Mouse (Mus musculus) E14TG2a.4 (cell line): ENCODE results near the gene Cabp2.
"Not testable (repeated sequence)": the region's sequence is repeated elsewhere in the genome, so short reads cannot be mapped to it uniquely, and the experiment has no call there.

ENCODE experiments used
- H3K27me3 ChIP-seq: 2 replicates; pipeline ENCODE4 v1.6.1; 2014; ENCODE audit warnings: low read length, control low read depth; ENCODE audit not compliant: insufficient read depth
- H3K36me3 ChIP-seq: 2 replicates; pipeline ENCODE4 v1.6.1; 2014; ENCODE audit warnings: low read length, control low read depth; ENCODE audit not compliant: insufficient read depth
- H3K4me1 ChIP-seq: replicated peaks from 2 replicates; pipeline ENCODE4 v1.6.1; 2014; ENCODE audit warnings: low read depth, low read length, control low read depth
- H3K4me3 ChIP-seq: replicated peaks from 2 replicates; pipeline ENCODE4 v1.5.1; 2014; ENCODE audit warnings: mild to moderate bottlenecking, low read length
- H3K9me3 ChIP-seq: 2 replicates; pipeline ENCODE4 v1.6.1; 2014; ENCODE audit warnings: low read length, control low read depth
- CTCF ChIP-seq: conservative IDR thresholded peaks from 2 replicates; pipeline ENCODE4 v1.5.1; 2014; ENCODE audit warnings: low read length
- NANOG ChIP-seq: IDR thresholded peaks from 2 replicates; pipeline ENCODE4 v1.6.1; 2014; ENCODE audit warnings: borderline replicate concordance, low read length, mixed read lengths
- POU5F1 ChIP-seq: IDR thresholded peaks from 2 replicates; pipeline ENCODE4 v1.6.1; 2014; ENCODE audit warnings: low read length, borderline replicate concordance

Cabp2 gene

GRCm38 (mm10) chr19:4081394-4081793, at the start of gene Cabp2:
Cabp2 (plus strand) TSS chr19:4081578.
- H3K36me3 ChIP-seq, result no peaks in the 10 kb centered on the region
- H3K27me3 ChIP-seq, result peaks cover 21% of the 10 kb centered on the region
- TF ChIP-seq NANOG (no peak), CTCF (no peak)
- H3K9me3 ChIP-seq, result peaks cover 3% of the 10 kb centered on the region
- H3K4me3 ChIP-seq, result no peak within 1 kb of the TSS
- H3K4me1 ChIP-seq, result peaks cover 21% of the 10 kb centered on the region

- Histone ChIP-seq H3K4me3 (no peak overlapping the region), H3K4me1 (peaks cover 24% of the 10 kb centered on the region), H3K36me3 (peaks cover 14% of the 10 kb centered on the region), H3K27me3 (no peaks in the 10 kb centered on the region), H3K9me3 (peaks cover 34% of the 10 kb centered on the region)
- TF ChIP-seq POU5F1 (no peak), NANOG (no peak), CTCF (no peak)
Measured at GRCm38 (mm10) chr19:4032668-4033067, 48.7 kb upstream of the Cabp2 start.

- TF ChIP-seq CTCF (no peak), POU5F1 (no peak), NANOG (no peak)
- H3K36me3 ChIP-seq, result peaks cover 14% of the 10 kb centered on the region
- H3K4me1 ChIP-seq, result peaks cover 29% of the 10 kb centered on the region
- H3K9me3 ChIP-seq, result peaks cover 27% of the 10 kb centered on the region
- no peak overlapping the region for H3K4me3 ChIP-seq
- no peaks in the 10 kb centered on the region for H3K27me3 ChIP-seq
Measured at GRCm38 (mm10) chr19:4033298-4033697, 48.1 kb upstream of the Cabp2 start.

- H3K27me3 ChIP-seq, result no peaks in the 10 kb centered on the region
- TF ChIP-seq CTCF, result no peak
- no peak for TF ChIP-seq NANOG
- no peak for TF ChIP-seq POU5F1
- H3K4me3 ChIP-seq, result no peak overlapping the region
- H3K4me1 ChIP-seq, result peaks cover 33% of the 10 kb centered on the region
- peaks cover 14% of the 10 kb centered on the region for H3K36me3 ChIP-seq
- H3K9me3 ChIP-seq, result peaks cover 24% of the 10 kb centered on the region
Measured at GRCm38 (mm10) chr19:4033742-4034141, 47.6 kb upstream of the Cabp2 start.

- peaks cover 26% of the 10 kb centered on the region for H3K36me3 ChIP-seq
- no peaks in the 10 kb centered on the region for H3K9me3 ChIP-seq
- peak overlapping the region; percentile 55; the same call in 1 of the 2 replicates for H3K4me3 ChIP-seq
- H3K27me3 ChIP-seq, result no peaks in the 10 kb centered on the region
- peaks cover 40% of the 10 kb centered on the region for H3K4me1 ChIP-seq
- no peak for TF ChIP-seq POU5F1
- TF ChIP-seq CTCF, result no peak
- no peak for TF ChIP-seq NANOG
Measured at GRCm38 (mm10) chr19:4036327-4037045, 44.9 kb upstream of the Cabp2 start.

- not testable (repeated sequence) for H3K9me3 ChIP-seq, H3K27me3 ChIP-seq
- H3K4me1 ChIP-seq, result peaks cover 47% of the 10 kb centered on the region
- peaks cover 26% of the 10 kb centered on the region for H3K36me3 ChIP-seq
- H3K4me3 ChIP-seq, result peak overlapping the region; percentile 79
Measured at GRCm38 (mm10) chr19:4037154-4037787, 44.1 kb upstream of the Cabp2 start.

GRCm38 (mm10) chr19:4037788-4038232, 43.6 kb upstream of the Cabp2 start, which contains the start of gene Gstp1:
Gstp1 (minus strand) TSS chr19:4037985.
- TF ChIP-seq NANOG, result no peak
- TF ChIP-seq POU5F1, result no peak
- no peak for TF ChIP-seq CTCF
- peaks cover 49% of the 10 kb centered on the region for H3K4me1 ChIP-seq
- peaks cover 26% of the 10 kb centered on the region for H3K36me3 ChIP-seq
- H3K4me3 ChIP-seq, result peak within 1 kb of the TSS; percentile 79
- H3K9me3 ChIP-seq, result no peaks in the 10 kb centered on the region
- H3K27me3 ChIP-seq, result no peaks in the 10 kb centered on the region

- Histone ChIP-seq H3K4me1 (peaks cover 61% of the 10 kb centered on the region), H3K36me3 (peaks cover 19% of the 10 kb centered on the region), H3K4me3 (peak overlapping the region; percentile 39; the same call in 1 of the 2 replicates), H3K9me3 (peaks cover 12% of the 10 kb centered on the region)
- H3K27me3 ChIP-seq, result not testable (repeated sequence)
Measured at GRCm38 (mm10) chr19:4040941-4041340, 40.4 kb upstream of the Cabp2 start.

- Histone ChIP-seq H3K4me3 (peak overlapping the region; percentile 82), H3K9me3 (peaks cover 12% of the 10 kb centered on the region), H3K4me1 (peaks cover 61% of the 10 kb centered on the region), H3K36me3 (peaks cover 14% of the 10 kb centered on the region)
- H3K27me3 ChIP-seq, result not testable (repeated sequence)
Measured at GRCm38 (mm10) chr19:4041500-4041899, 39.9 kb upstream of the Cabp2 start.
